Mouse (Mus musculus) midbrain, embryonic 16.5 days (tissue): Measurements from ENCODE around the gene Ddah2. TPM values are rescaled to one million over a fixed set of nuclear protein-coding genes. Genes with fewer than 3 reads are reported as not detected.
A peak's percentile ranks its signal among the peaks of the same experiment; 100 is the strongest.

Experiments
- ATAC-seq: fragments of 200-750 bp; cut with Nextera tagmentation; 2 replicates; pipeline ENCODE4 v1.8.0; 2017; ENCODE audit warnings: moderate TSS enrichment
- H3K27ac ChIP-seq: fragments of 300-500 bp; sonication (generic); 2 replicates; pipeline ENCODE4 v1.5.1; 2014; ENCODE audit warnings: mild to moderate bottlenecking, low read length, mixed read lengths
- H3K27me3 ChIP-seq: fragments of 300-500 bp; sonication (generic); 2 replicates; pipeline ENCODE4 v1.6.1; 2014; ENCODE audit warnings: low read depth, low read length, mixed read lengths; ENCODE audit not compliant: control insufficient read depth, insufficient read depth
- H3K36me3 ChIP-seq: fragments of 300-500 bp; sonication (generic); 2 replicates; pipeline ENCODE4 v1.6.1; 2014; ENCODE audit warnings: mild to moderate bottlenecking, low read length, moderate library complexity, mixed read lengths; ENCODE audit not compliant: control insufficient read depth, insufficient read depth
- H3K4me1 ChIP-seq: fragments of 300-500 bp; sonication (generic); 2 replicates; pipeline ENCODE4 v1.6.1; 2014; ENCODE audit warnings: mild to moderate bottlenecking, low read length, mixed read lengths; ENCODE audit not compliant: control insufficient read depth, insufficient read depth
- H3K4me2 ChIP-seq: fragments of 300-500 bp; sonication (generic); 2 replicates; pipeline ENCODE4 v1.6.1; 2014; ENCODE audit warnings: mild to moderate bottlenecking, low read length, mixed read lengths
- H3K4me3 ChIP-seq: fragments of 300-500 bp; sonication (generic); 2 replicates; pipeline ENCODE4 v1.5.1; 2014; ENCODE audit warnings: low read depth, mild to moderate bottlenecking, low read length, moderate library complexity, mixed read lengths
- H3K9ac ChIP-seq: fragments of 300-500 bp; sonication (generic); 2 replicates; pipeline ENCODE4 v1.6.1; 2014; ENCODE audit warnings: low read depth, low read length, mixed read lengths
- H3K9me3 ChIP-seq: fragments of 300-500 bp; sonication (generic); replicated peaks from 2 replicates; pipeline ENCODE4 v1.6.1; 2014; ENCODE audit warnings: mild to moderate bottlenecking, low read length, mixed read lengths; ENCODE audit not compliant: control insufficient read depth, poor library complexity, severe bottlenecking
- WGBS: fragments of 180-500 bp; shearing (Covaris S2); extraction: QIAGEN DNeasy Blood & Tissue Kit; methylation state at CpG from one replicate; pipeline ENCODE4 v1.1.7; 2014; 5-methylcytosine and 5-hydroxymethylcytosine counted together
- polyA plus RNA-seq: library from polyadenylated mRNA; unstranded; fragments of >200 nt; fragmentation: Nextera tagmentation; extraction: Ambion mirVana; gene quantifications from 2 replicates; pipeline ENCODE4 v1.2.1, GENCODE M21; 2015

Ddah2 gene
- polyA plus RNA-seq, 1 experiment from 2014 or later: 312 TPM

DNA sequence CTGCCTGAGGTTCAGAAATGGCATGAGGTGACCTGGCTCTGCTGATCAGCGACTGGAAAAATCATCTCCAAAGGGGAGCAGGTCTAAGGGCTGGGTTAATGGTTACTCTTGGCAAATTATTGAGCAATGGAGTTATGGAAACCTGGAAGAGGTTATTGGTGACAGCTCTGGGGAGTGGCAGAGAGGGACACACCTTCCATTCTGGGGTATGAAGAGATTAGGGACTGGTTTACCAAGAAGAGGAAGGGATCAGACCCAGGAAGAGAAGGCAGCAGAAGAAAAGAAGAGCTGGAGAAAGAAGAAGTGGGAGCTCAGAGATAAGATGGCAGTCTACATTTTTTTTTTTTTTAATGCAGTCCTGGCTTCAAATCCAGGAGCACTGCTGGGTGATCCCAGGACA is 11.1 kb upstream of the Ddah2 start:
- no peak overlapping the region for H3K27ac ChIP-seq
- 64% methylated on average over 1 of the region's 1 CpGs for WGBS
- ATAC-seq: no peak

DNA sequence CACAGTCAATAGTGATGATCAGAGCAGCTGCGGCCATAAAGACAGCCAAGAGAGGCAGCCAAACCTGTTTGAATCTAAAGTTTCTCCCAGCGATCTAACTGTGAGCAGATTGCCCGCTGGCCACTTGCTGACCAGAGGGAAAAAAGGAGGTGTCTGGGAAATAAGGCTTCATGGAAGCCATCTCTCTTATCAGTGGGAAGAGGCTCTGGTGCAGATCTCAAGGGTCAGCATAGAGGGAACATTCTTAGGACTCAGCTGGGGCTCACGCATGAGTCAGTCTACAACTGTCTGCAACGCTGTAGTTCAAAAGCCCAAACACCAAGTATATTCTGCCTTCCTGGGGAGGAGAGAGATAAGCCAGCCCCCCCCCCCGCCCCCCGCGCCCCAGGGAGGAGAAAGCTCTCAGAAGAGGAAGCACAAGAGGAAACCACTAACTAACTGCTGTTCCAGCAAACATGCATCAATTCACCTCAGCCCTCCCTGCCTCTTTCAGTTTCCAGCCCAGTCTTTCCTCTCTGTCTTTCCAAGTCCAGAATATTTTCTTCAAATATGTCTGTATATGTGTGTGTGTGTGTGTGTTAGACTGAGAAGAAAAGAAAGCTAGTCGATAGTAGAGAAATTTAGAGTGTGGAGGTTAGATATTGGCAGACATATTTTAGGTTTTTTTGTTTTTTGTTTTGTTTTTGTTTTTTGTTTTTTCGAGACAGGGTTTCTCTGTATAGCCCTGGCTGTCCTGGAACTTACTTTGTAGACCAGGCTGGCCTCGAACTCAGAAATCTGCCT is 10.5 kb upstream of the Ddah2 start:
- no peak overlapping the region for H3K4me3 ChIP-seq
- no peak overlapping the region for H3K4me2 ChIP-seq
- no peaks in the 10 kb centered on the region for H3K27me3 ChIP-seq
- no peak overlapping the region for H3K9ac ChIP-seq
- 40% methylated on average over 9 of the region's 11 CpGs for WGBS
- no peak for ATAC-seq
- peak overlapping the region; percentile 54 for H3K27ac ChIP-seq
- H3K36me3 ChIP-seq: no peaks in the 10 kb centered on the region
- peaks cover 11% of the 10 kb centered on the region for H3K4me1 ChIP-seq
- no peaks in the 10 kb centered on the region for H3K9me3 ChIP-seq

More for the DNA sequence above, 11.1 kb upstream of the Ddah2 start:
- peaks cover 11% of the 10 kb centered on the region for H3K4me1 ChIP-seq
- H3K27me3 ChIP-seq: no peaks in the 10 kb centered on the region
- H3K9ac ChIP-seq: no peak overlapping the region
- no peak overlapping the region for H3K4me2 ChIP-seq
- no peak overlapping the region for H3K4me3 ChIP-seq
- H3K9me3 ChIP-seq: no peaks in the 10 kb centered on the region
- no peaks in the 10 kb centered on the region for H3K36me3 ChIP-seq

DNA sequence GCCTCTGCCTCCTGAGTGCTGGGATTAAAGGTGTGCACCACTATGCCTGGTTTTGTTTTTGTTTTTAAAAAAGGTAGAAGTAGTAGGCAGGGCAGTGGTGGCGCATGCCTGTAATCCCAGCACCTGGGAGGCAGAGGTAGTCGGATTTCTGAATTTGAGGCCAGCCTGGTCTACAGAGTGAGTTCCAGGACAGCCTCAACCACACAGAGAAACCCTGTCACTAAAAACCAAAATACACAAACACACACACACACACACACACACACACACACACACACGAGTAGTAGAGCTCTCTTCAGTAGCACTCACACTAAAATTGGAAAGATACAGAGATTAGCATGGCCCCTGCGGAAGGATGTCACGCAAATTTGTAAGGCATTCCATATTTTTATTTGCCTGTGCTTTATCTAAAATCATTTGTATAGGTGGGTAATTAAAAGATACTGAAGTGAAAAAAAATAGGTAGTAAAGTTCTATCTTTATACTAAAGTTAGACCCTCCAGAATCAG is 9.8 kb upstream of the Ddah2 start:
- WGBS: 74% methylated on average over 5 of the region's 5 CpGs
- H3K4me2 ChIP-seq: no peak overlapping the region; the same call in 1 of the 2 replicates
- no peaks in the 10 kb centered on the region for H3K9me3 ChIP-seq
- H3K9ac ChIP-seq: no peak overlapping the region
- no peaks in the 10 kb centered on the region for H3K27me3 ChIP-seq
- no peak overlapping the region; the same call in 1 of the 2 replicates for H3K27ac ChIP-seq
- no peaks in the 10 kb centered on the region for H3K36me3 ChIP-seq
- H3K4me3 ChIP-seq: no peak overlapping the region
- ATAC-seq: no peak
- peaks cover 11% of the 10 kb centered on the region for H3K4me1 ChIP-seq

GRCm38 (mm10) chr17:35049561-35050016 is 9.2 kb upstream of the Ddah2 start, which contains the start of gene Clic1:
TSS of gene Clic1 (plus strand) at chr17:35049966.
- H3K4me2 ChIP-seq: peak within 1 kb of the TSS; percentile 41
- ATAC-seq: no peak
- H3K36me3 ChIP-seq: no peaks in the 10 kb centered on the region
- no peaks in the 10 kb centered on the region for H3K9me3 ChIP-seq
- H3K27me3 ChIP-seq: no peaks in the 10 kb centered on the region
- peaks cover 11% of the 10 kb centered on the region for H3K4me1 ChIP-seq
- 7% methylated on average over 10 of the region's 11 CpGs for WGBS
- peak within 1 kb of the TSS; percentile 75 for H3K27ac ChIP-seq
- H3K9ac ChIP-seq: peak within 1 kb of the TSS; percentile 61
- H3K4me3 ChIP-seq: peak within 1 kb of the TSS; percentile 35

GRCm38 (mm10) chr17:35050126-35050750 is 8.6 kb upstream of the Ddah2 start:
- 1% methylated on average over 27 of the region's 27 CpGs for WGBS
- ATAC-seq: no peak
- Histone ChIP-seq H3K4me1 (peaks cover 11% of the 10 kb centered on the region), H3K9ac (peak overlapping the region; percentile 61), H3K36me3 (no peaks in the 10 kb centered on the region), H3K27me3 (no peaks in the 10 kb centered on the region), H3K9me3 (no peaks in the 10 kb centered on the region), H3K4me2 (peak overlapping the region; percentile 41), H3K4me3 (peak overlapping the region; percentile 35), H3K27ac (peak overlapping the region; percentile 75)

DNA sequence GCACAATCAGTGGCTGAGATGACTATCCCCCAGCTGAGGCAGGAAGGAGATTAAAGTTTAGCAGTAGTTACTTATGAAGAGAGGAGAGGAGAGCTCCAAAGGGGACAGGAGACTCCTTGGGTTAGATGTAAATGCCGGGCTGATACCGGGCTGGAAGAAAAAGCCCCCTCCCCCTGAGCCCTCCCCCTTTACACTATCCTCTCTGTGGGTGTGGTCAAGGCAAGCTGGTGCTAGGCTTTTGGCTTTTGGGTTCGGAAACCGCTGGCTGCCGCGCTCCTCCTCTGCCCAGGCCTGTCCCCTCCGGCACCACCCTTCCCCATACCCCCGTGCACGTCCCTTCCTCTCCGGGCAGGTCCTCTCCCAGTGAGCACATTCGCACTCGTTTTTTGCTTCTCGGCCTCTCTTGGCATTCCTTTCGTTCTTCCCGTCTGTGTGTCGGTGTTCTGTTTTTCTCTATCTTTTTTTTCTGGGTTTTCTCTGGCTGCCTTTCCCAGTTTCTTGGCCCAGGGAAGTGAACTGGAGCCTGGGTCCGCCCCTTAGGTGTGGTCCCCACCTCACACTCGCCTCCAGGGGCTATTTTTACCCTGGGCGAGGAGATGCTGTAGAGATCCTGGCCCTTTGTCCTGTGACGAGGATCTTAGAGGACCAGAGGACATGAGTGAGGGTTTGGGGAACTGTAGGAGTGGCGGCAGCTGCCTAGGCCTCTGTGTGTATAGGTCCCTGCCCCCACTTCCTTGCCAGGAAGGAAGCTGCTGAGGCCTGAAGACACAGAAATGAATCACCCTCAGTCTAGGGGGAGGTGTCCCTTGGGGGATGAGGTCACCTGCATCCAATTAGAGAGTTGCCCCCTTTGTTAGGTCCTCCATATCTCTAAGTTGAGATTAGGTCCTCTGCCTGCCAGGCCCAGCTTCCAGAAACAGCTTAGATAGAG is 7.4 kb upstream of the Ddah2 start:
- Histone ChIP-seq H3K4me1 (peaks cover 11% of the 10 kb centered on the region), H3K4me2 (peak overlapping the region; percentile 41), H3K9me3 (no peaks in the 10 kb centered on the region), H3K27me3 (no peaks in the 10 kb centered on the region), H3K36me3 (no peaks in the 10 kb centered on the region), H3K27ac (peak overlapping the region; percentile 71), H3K9ac (peak overlapping the region; percentile 30), H3K4me3 (peak overlapping the region; percentile 35)
- 3% methylated on average over 21 of the region's 21 CpGs for WGBS
- ATAC-seq: peak; percentile 47

DNA sequence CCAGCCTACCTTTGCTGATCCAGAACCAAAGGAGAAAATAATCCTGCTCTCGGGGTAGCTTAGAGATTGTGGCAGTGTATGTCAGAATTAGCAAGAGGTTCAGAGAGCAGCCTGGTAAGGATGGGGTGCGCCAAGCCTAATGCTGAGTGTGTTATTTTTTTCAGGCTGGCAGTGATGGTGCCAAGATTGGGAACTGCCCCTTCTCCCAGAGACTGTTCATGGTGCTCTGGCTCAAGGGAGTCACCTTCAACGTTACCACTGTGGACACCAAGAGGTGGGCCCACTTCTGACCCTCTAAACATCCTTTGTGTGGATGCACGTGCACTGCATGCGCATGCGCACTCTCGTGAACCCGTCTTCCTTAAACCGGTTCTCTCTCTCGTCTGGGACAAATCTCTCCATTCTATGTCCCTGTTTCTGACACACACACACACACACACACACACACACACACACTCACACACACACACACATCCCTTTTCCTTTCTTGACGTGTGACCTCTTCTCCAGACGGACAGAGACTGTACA is 6.5 kb upstream of the Ddah2 start:
- no peak overlapping the region for H3K4me3 ChIP-seq
- no peaks in the 10 kb centered on the region for H3K27me3 ChIP-seq
- 0 out of 2 replicates have a peak overlapping the region, but pooled peaks have one; percentile 71 for H3K27ac ChIP-seq
- H3K4me1 ChIP-seq: peaks cover 11% of the 10 kb centered on the region
- no peaks in the 10 kb centered on the region for H3K9me3 ChIP-seq
- peak overlapping the region; percentile 41 for H3K4me2 ChIP-seq
- WGBS: 69% methylated on average over 12 of the region's 12 CpGs
- no peaks in the 10 kb centered on the region for H3K36me3 ChIP-seq
- no peak overlapping the region for H3K9ac ChIP-seq
- ATAC-seq: no peak

DNA sequence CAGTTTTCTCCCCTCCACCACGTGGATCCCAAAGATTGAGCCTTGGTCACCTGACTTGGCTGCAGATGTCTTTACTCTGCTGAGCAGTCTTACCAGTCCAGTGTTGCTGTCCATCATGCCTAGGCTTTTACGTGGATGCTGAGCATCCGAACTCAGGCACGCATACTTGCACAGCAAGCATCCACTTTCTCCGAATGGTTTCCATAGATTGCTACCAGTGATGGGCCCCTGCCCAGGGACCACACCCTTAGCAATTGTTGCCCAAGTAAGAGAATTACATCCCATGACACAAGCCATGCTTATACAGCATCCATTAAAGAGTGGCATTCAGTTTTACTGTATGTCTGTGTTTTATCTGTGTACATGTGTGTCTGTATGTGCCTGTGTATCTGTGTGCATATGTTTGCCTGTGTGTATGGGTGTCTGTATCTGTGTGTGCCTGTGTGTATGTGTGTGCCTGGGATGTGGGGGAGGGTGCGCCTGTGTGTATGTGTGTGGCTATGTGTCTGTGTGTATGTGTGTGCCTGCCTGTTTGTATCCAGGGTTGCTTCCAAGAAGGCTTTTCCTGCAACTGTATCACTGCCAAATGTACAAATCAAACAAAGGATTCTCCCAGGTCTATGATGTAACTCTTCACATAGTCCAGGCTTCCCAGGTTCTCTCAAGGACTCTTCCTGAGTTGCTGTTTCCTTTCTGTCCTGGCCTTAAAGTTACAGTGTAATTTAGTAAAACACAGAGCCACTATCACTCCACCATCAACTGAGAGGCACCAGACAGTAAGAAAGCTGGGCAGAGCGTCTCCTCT is 2.9 kb upstream of the Ddah2 start:
- H3K36me3 ChIP-seq: no peaks in the 10 kb centered on the region
- H3K4me1 ChIP-seq: peaks cover 18% of the 10 kb centered on the region
- H3K9me3 ChIP-seq: no peaks in the 10 kb centered on the region
- no peaks in the 10 kb centered on the region for H3K27me3 ChIP-seq
- 91% methylated on average over 7 of the region's 7 CpGs for WGBS
- ATAC-seq: no peak
- no peak overlapping the region for H3K4me2 ChIP-seq
- H3K27ac ChIP-seq: no peak overlapping the region
- no peak overlapping the region for H3K9ac ChIP-seq
- H3K4me3 ChIP-seq: no peak overlapping the region
